Mouse (Mus musculus): ENCODE measurements at regions not wholly inside any gene's neighbourhood (a gene's known extent, or its start where the extent isn't known, plus 50 kb on each side); places are given as distances from the start of the nearest gene placed in this dataset.

GRCm38 (mm10) chr4:56070664-56071334, 538.5 kb upstream of the Klf4 start:
- in situ Hi-C loops (cut with MboI, MseI) = no loop called here

- in situ Hi-C loops (cut with MboI, MseI) = no loop called here
Observed at GRCm38 (mm10) chr4:56068859-56069258, 536.6 kb upstream of the Klf4 start.

- in situ Hi-C loops (cut with MboI, MseI) = no loop called here
Observed at GRCm38 (mm10) chr4:56064657-56065056, 532.4 kb upstream of the Klf4 start.

GRCm38 (mm10) chr4:56051792-56052380, 519.6 kb upstream of the Klf4 start:
- in situ Hi-C loops (cut with MboI, MseI) = no loop called here

GRCm38 (mm10) chr4:56039327-56039726, 507.1 kb upstream of the Klf4 start:
- in situ Hi-C loops (cut with MboI, MseI) = no loop called here

- in situ Hi-C loops (cut with MboI, MseI) = no loop called here
Observed at GRCm38 (mm10) chr4:56036334-56036733, 504.1 kb upstream of the Klf4 start.

- in situ Hi-C loops (cut with MboI, MseI) = no loop called here
Observed at GRCm38 (mm10) chr4:56035543-56035942, 503.3 kb upstream of the Klf4 start.

GRCm38 (mm10) chr4:56028441-56028840, 496.2 kb upstream of the Klf4 start:
- in situ Hi-C loops (cut with MboI, MseI) = no loop called here

- in situ Hi-C loops (cut with MboI, MseI) = no loop called here
Observed at GRCm38 (mm10) chr4:56027258-56027657, 495.0 kb upstream of the Klf4 start.

- in situ Hi-C loops (cut with MboI, MseI) = no loop called here
Observed at GRCm38 (mm10) chr4:56024478-56024877, 492.2 kb upstream of the Klf4 start.

- in situ Hi-C loops (cut with MboI, MseI) = no loop called here
Observed at GRCm38 (mm10) chr4:56018212-56018611, 485.9 kb upstream of the Klf4 start.

GRCm38 (mm10) chr4:56015481-56015880, 483.2 kb upstream of the Klf4 start:
- in situ Hi-C loops (cut with MboI, MseI) = no loop called here

GRCm38 (mm10) chr4:56008287-56008686, 476.0 kb upstream of the Klf4 start:
- in situ Hi-C loops (cut with MboI, MseI) = no loop called here

- in situ Hi-C loops (cut with MboI, MseI) = no loop called here
Observed at GRCm38 (mm10) chr4:56004227-56004626, 472.0 kb upstream of the Klf4 start.

- in situ Hi-C loops (cut with MboI, MseI) = no loop called here
Observed at GRCm38 (mm10) chr4:56001312-56001731, 469.1 kb upstream of the Klf4 start.

GRCm38 (mm10) chr4:55984026-55984425, 451.8 kb upstream of the Klf4 start:
- in situ Hi-C loops (cut with MboI, MseI) = no loop called here

- in situ Hi-C loops (cut with MboI, MseI) = no loop called here
Observed at GRCm38 (mm10) chr4:55978539-55978938, 446.3 kb upstream of the Klf4 start.

GRCm38 (mm10) chr4:55976265-55976664, 444.0 kb upstream of the Klf4 start:
- in situ Hi-C loops (cut with MboI, MseI) = no loop called here

GRCm38 (mm10) chr4:55973706-55974105, 441.4 kb upstream of the Klf4 start:
- in situ Hi-C loops (cut with MboI, MseI) = no loop called here

- in situ Hi-C loops (cut with MboI, MseI) = no loop called here
Observed at GRCm38 (mm10) chr4:55972235-55972819, 440.1 kb upstream of the Klf4 start.

- in situ Hi-C loops (cut with MboI, MseI) = no loop called here
Observed at GRCm38 (mm10) chr4:55960063-55960462, 427.8 kb upstream of the Klf4 start.

- in situ Hi-C loops (cut with MboI, MseI) = no loop called here
Observed at GRCm38 (mm10) chr4:55953701-55954100, 421.4 kb upstream of the Klf4 start.

GRCm38 (mm10) chr4:55952220-55952619, 420.0 kb upstream of the Klf4 start:
- in situ Hi-C loops (cut with MboI, MseI) = no loop called here
